Mouse (Mus musculus): ENCODE data around the gene Ube2a. TPM values are rescaled to one million over a fixed set of nuclear protein-coding genes. Genes with fewer than 3 reads are reported as not detected.

The Ube2a gene
- 19.8 and 21.9 TPM in 2 replicates for polyA plus RNA-seq (2012; rRNA removed)

DNA sequence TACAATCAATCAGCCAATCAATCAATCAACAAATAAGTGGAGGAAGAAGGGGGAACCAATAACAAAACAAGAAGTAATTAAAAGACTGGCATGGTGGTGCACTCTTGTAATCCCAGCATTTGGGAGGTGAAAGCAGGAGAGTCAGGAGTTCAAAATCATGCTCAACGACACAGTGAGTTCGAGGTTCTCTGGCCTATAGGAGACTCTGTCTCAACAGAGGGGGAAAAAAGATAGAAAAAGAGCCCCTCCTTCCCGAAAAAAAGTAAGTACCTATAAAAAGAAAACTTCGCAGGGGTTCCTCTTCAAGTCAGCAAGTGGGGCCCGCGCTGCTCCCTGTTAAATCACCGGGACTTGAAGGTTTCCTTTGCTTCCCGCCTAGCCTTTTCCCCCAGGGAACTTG, at the start of gene Ube2a, which contains the start of gene C330007P06Rik:
TSS of gene Ube2a (plus strand) at position 136 of the 400 bp plus-strand sequence.
TSS of gene C330007P06Rik (minus strand) at position 347 of the 400 bp plus-strand sequence.
- Histone ChIP-seq H3K4me1 (ENCODE audit: control insufficient read depth, insufficient read depth, insufficient read length) (no peaks in the 10 kb centered on the region; the same call in none of the 2 replicates), H3K27ac (ENCODE audit: insufficient read depth, low read length) (peak within 1 kb of the TSS; percentile 81), H3K4me3 (ENCODE audit: extremely low read depth, insufficient read depth, insufficient read length) (peak within 1 kb of the TSS; percentile 78), H3K27me3 (ENCODE audit: control insufficient read depth, insufficient read depth, low read length) (no peaks in the 10 kb centered on the region), H3K36me3 (ENCODE audit: control insufficient read depth, insufficient read depth, low read length) (no peaks in the 10 kb centered on the region)
- TF ChIP-seq CTCF (IDR thresholded peaks at IDR 0.05; ENCODE audit: extremely low read depth, insufficient read depth, insufficient read length, insufficient replicate concordance) (no peak), POLR2A (IDR thresholded peaks at IDR 0.05; ENCODE audit: low read depth, low read length) (no peak)
- DNase-seq (ENCODE audit: low read depth in 1 of 2, low spot score in 2 of 2): no peak
- 30% methylated on average over 8 of the region's 8 CpGs for WGBS

DNA sequence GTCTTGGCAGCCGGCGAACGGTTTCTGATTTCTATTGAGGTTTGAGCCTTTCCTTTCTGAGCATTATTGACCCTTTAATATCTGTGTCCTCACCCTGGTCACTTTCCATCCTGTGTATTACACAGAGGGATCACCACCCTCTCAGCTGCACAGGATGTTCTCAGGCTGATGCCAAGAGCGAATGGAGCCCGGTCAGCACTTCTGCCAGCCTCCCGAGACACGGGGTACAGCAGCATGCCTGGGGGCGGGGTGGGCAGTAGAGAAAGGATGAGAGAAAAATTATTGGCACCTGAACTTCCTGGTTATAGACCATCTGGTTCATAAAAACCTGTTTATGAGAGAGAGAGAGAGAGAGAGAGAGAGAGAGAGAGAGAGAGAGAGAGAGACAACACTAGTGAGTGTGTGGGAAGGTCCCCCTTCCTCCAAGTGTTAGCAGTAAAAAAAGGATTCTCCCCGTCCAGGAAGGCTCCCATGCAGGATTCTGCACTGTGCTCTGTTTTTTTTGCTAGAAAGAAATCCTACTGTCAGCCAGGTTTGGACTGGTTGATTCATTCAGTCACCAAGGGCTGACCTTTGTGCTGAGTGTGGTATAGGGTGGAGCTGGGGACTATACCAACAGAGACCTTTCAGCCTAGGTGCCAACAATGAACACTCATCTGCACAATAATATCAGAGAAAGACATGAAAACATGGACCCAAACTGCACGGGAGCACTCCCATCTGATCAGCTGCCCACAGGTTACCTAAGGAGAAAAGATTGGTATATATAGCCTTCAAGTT, 49.6 kb upstream of the Ube2a start:
- TF ChIP-seq POLR2A (IDR thresholded peaks at IDR 0.05; ENCODE audit: low read depth, low read length): no peak
- TF ChIP-seq CTCF (IDR thresholded peaks at IDR 0.05; ENCODE audit: extremely low read depth, insufficient read depth, insufficient read length, insufficient replicate concordance): no peak
- 84% methylated on average over 10 of the region's 10 CpGs for WGBS
- no peaks in the 10 kb centered on the region for H3K4me1 ChIP-seq (ENCODE audit: control insufficient read depth, insufficient read depth, insufficient read length)
- H3K4me3 ChIP-seq (ENCODE audit: extremely low read depth, insufficient read depth, insufficient read length): no peak overlapping the region
- no peaks in the 10 kb centered on the region for H3K27me3 ChIP-seq (ENCODE audit: control insufficient read depth, insufficient read depth, low read length)
- H3K36me3 ChIP-seq (ENCODE audit: control insufficient read depth, insufficient read depth, low read length): no peaks in the 10 kb centered on the region
- H3K27ac ChIP-seq (ENCODE audit: insufficient read depth, low read length): no peak overlapping the region
- DNase-seq (ENCODE audit: low read depth in 1 of 2, low spot score in 2 of 2): no peak

DNA sequence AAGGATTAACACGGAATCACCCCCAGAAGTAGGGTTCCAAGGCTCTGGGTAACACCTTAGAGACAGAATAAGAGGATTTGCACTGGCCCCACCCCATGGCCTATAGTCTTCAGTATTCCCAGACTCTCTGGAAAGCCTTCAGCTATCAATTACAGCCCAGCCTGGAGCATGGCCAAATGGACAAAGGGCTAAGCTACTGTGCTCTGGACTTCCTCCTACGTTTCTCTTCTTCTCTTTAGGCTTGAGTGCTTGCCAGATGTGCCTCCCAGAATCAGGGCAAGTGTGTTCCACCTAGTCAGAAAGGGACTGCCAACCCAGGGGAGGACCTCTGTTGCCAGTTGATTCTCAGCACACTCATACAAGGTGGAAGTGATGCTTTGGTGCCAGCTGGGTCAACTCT, 48.7 kb upstream of the Ube2a start:
- no peak overlapping the region for H3K27ac ChIP-seq (ENCODE audit: insufficient read depth, low read length)
- WGBS: 50% methylated on average over 2 of the region's 2 CpGs
- H3K4me3 ChIP-seq (ENCODE audit: extremely low read depth, insufficient read depth, insufficient read length): no peak overlapping the region
- H3K27me3 ChIP-seq (ENCODE audit: control insufficient read depth, insufficient read depth, low read length): no peaks in the 10 kb centered on the region
- H3K4me1 ChIP-seq (ENCODE audit: control insufficient read depth, insufficient read depth, insufficient read length): no peaks in the 10 kb centered on the region
- no peak for DNase-seq (ENCODE audit: low read depth in 1 of 2, low spot score in 2 of 2)
- no peak for TF ChIP-seq CTCF (IDR thresholded peaks at IDR 0.05; ENCODE audit: extremely low read depth, insufficient read depth, insufficient read length, insufficient replicate concordance)
- no peak for TF ChIP-seq POLR2A (IDR thresholded peaks at IDR 0.05; ENCODE audit: low read depth, low read length)
- H3K36me3 ChIP-seq (ENCODE audit: control insufficient read depth, insufficient read depth, low read length): no peaks in the 10 kb centered on the region

DNA sequence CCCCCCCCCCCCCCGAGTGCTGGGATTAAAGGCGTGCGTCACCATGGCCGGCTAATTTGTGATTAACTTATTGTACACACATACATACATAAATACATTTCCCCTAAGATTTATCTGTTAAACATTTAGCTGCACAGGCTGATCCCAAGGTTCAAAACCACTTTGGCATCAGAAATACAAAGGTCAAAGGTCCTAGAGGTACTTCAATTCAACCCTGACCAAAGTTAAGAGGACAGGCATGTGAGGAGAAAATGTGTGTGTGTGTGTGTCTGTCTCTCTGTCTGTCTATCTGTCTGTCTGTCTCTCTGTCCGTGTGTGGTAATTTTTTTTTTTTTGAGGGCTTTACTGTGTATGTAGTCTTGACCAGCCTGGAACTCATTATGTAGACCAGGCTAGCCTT, 46.8 kb upstream of the Ube2a start:
- H3K36me3 ChIP-seq (ENCODE audit: control insufficient read depth, insufficient read depth, low read length): no peaks in the 10 kb centered on the region
- 84% methylated on average over 5 of the region's 5 CpGs for WGBS
- no peak overlapping the region for H3K4me3 ChIP-seq (ENCODE audit: extremely low read depth, insufficient read depth, insufficient read length)
- H3K27me3 ChIP-seq (ENCODE audit: control insufficient read depth, insufficient read depth, low read length): no peaks in the 10 kb centered on the region
- no peaks in the 10 kb centered on the region for H3K4me1 ChIP-seq (ENCODE audit: control insufficient read depth, insufficient read depth, insufficient read length)
- TF ChIP-seq CTCF (IDR thresholded peaks at IDR 0.05; ENCODE audit: extremely low read depth, insufficient read depth, insufficient read length, insufficient replicate concordance) (no peak), POLR2A (IDR thresholded peaks at IDR 0.05; ENCODE audit: low read depth, low read length) (no peak)
- DNase-seq (ENCODE audit: low read depth in 1 of 2, low spot score in 2 of 2): no peak
- no peak overlapping the region for H3K27ac ChIP-seq (ENCODE audit: insufficient read depth, low read length)

DNA sequence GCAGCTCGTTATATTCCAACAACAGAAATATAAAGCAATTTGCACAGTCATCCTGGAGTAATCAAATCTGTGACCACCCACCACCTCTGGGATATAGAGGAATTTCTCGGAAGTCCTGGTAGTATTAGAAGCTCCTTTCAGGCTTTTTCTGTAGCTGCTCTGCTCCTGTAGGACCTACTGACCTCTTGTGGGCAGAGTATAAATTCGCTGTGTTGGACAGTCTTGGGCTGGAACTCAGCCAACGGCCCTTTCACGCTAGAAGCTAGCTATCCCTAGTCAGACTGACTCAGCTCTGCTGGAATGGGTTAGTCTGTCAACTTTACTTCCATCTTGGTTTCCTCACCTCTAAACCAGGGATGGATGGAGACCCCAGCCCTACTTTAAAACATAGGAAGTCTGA, 43.4 kb upstream of the Ube2a start:
- DNase-seq (ENCODE audit: low read depth in 1 of 2, low spot score in 2 of 2): no peak
- no peaks in the 10 kb centered on the region for H3K27me3 ChIP-seq (ENCODE audit: control insufficient read depth, insufficient read depth, low read length)
- TF ChIP-seq POLR2A (IDR thresholded peaks at IDR 0.05; ENCODE audit: low read depth, low read length) (no peak), CTCF (IDR thresholded peaks at IDR 0.05; ENCODE audit: extremely low read depth, insufficient read depth, insufficient read length, insufficient replicate concordance) (no peak)
- 62% methylated on average over 5 of the region's 5 CpGs for WGBS
- no peak overlapping the region for H3K27ac ChIP-seq (ENCODE audit: insufficient read depth, low read length)
- H3K36me3 ChIP-seq (ENCODE audit: control insufficient read depth, insufficient read depth, low read length): no peaks in the 10 kb centered on the region
- no peak overlapping the region for H3K4me3 ChIP-seq (ENCODE audit: extremely low read depth, insufficient read depth, insufficient read length)
- H3K4me1 ChIP-seq (ENCODE audit: control insufficient read depth, insufficient read depth, insufficient read length): no peaks in the 10 kb centered on the region; the same call in 1 of the 2 replicates

DNA sequence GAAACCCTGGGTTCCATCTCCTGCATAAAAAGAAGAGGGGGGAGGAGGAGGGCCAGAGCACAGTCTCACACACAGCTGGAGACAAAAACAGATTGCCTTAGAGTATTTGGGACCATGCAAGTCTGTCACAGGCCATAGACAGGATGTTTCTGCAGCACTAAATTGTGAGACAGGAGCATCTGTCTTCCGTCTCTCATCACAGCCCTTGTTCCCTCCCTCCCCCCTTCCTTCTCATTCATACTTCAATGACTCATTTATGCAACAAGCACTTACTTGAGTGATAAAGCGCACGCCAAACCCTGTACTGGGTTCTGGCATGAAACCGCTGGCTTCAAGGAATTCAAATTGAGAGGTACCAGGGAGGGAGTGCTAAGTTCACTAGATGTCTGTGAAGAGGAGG, 42.1 kb upstream of the Ube2a start:
- no peak for DNase-seq (ENCODE audit: low read depth in 1 of 2, low spot score in 2 of 2)
- Histone ChIP-seq H3K36me3 (ENCODE audit: control insufficient read depth, insufficient read depth, low read length) (no peaks in the 10 kb centered on the region), H3K27ac (ENCODE audit: insufficient read depth, low read length) (no peak overlapping the region), H3K27me3 (ENCODE audit: control insufficient read depth, insufficient read depth, low read length) (no peaks in the 10 kb centered on the region), H3K4me3 (ENCODE audit: extremely low read depth, insufficient read depth, insufficient read length) (no peak overlapping the region), H3K4me1 (ENCODE audit: control insufficient read depth, insufficient read depth, insufficient read length) (no peaks in the 10 kb centered on the region; the same call in 1 of the 2 replicates)
- WGBS: 84% methylated on average over 4 of the region's 4 CpGs
- TF ChIP-seq POLR2A (IDR thresholded peaks at IDR 0.05; ENCODE audit: low read depth, low read length): no peak
